Mouse (Mus musculus) heart, adult 2 months (tissue): Measurements from ENCODE around the gene Gm20388.

ENCODE experiments used
- CTCF ChIP-seq: fragments of 200-600 bp; IDR thresholded peaks from 2 replicates; pipeline ENCODE4 v1.8.1; 2022; ENCODE audit warnings: antibody characterized with exemption, mild to moderate bottlenecking, moderate library complexity
- EP300 ChIP-seq: fragments of 200-500 bp; IDR thresholded peaks from 2 replicates; pipeline ENCODE4 v1.6.1; 2011; ENCODE audit warnings: low read depth, low read length, control low read depth; ENCODE audit not compliant: insufficient read depth
- POLR2A ChIP-seq: fragments of 200-500 bp; IDR thresholded peaks from 2 replicates; pipeline ENCODE4 v1.6.1; 2011; ENCODE audit warnings: mild to moderate bottlenecking, low read depth, low read length, control low read depth; ENCODE audit not compliant: insufficient read depth

- TF ChIP-seq CTCF (no peak), POLR2A (no peak), EP300 (no peak)
These were observed 1165.9 kb downstream of the Gm20388 start for GRCm38 (mm10) chr8:121076555-121076954.
